Mouse (Mus musculus): ENCODE results near the gene Psmd9.

Gene Psmd9

GRCm38 (mm10) chr5:123169284-123169683, at the start of gene Psmd9:
Gene Psmd9, plus strand, starts transcription at chr5:123169413.
- no peak for DNase-seq

- DNase-seq = no peak
Observed at GRCm38 (mm10) chr5:123120624-123121215, 48.5 kb upstream of the Psmd9 start.

GRCm38 (mm10) chr5:123122181-123122580, 47.0 kb upstream of the Psmd9 start:
- DNase-seq = no peak

GRCm38 (mm10) chr5:123125105-123125504, 44.1 kb upstream of the Psmd9 start:
- no peak for DNase-seq

GRCm38 (mm10) chr5:123125638-123126406, 43.4 kb upstream of the Psmd9 start:
- DNase-seq = no peak

GRCm38 (mm10) chr5:123127031-123127430, 42.2 kb upstream of the Psmd9 start:
- DNase-seq = no peak

- DNase-seq = peak; percentile 16
Observed at GRCm38 (mm10) chr5:123128426-123129169, 40.6 kb upstream of the Psmd9 start.

GRCm38 (mm10) chr5:123129170-123129757, 39.9 kb upstream of the Psmd9 start:
- DNase-seq = peak; percentile 7

- DNase-seq = no peak
Observed at GRCm38 (mm10) chr5:123130030-123130813, 39.0 kb upstream of the Psmd9 start.

GRCm38 (mm10) chr5:123130814-123131148, 38.4 kb upstream of the Psmd9 start:
- DNase-seq = no peak

GRCm38 (mm10) chr5:123132308-123133071, 36.7 kb upstream of the Psmd9 start, which contains the start of gene Rhof:
Gene Rhof, minus strand, starts transcription at chr5:123132692.
- peak; percentile 89 for DNase-seq

- peak; percentile 94 for DNase-seq
Observed at GRCm38 (mm10) chr5:123133083-123133783, 36.0 kb upstream of the Psmd9 start.

GRCm38 (mm10) chr5:123133784-123134143, 35.4 kb upstream of the Psmd9 start:
- DNase-seq = no peak

- peak; percentile 66 for DNase-seq
Observed at GRCm38 (mm10) chr5:123134186-123134874, 34.9 kb upstream of the Psmd9 start.

GRCm38 (mm10) chr5:123134875-123135382, 34.3 kb upstream of the Psmd9 start:
- DNase-seq = no peak

- peak; percentile 70 for DNase-seq
Observed at GRCm38 (mm10) chr5:123135471-123136360, 33.5 kb upstream of the Psmd9 start.

- DNase-seq = peak; percentile 62
Observed at GRCm38 (mm10) chr5:123136361-123137043, 32.7 kb upstream of the Psmd9 start.

GRCm38 (mm10) chr5:123137044-123137909, 31.9 kb upstream of the Psmd9 start:
- DNase-seq = peak; percentile 65
